Mouse (Mus musculus) adrenal gland, adult (tissue): ENCODE measurements around the gene Rpl37a.

Experiments used
- DNase-seq, 2 experiments: peaks; one replicate each; pipeline ENCODE4 v3.0.0; 2022 to 2023; ENCODE audit warnings: low spot score in 1 of 2; ENCODE audit not compliant: inconsistent age in 2 of 2

Rpl37a gene

DNA sequence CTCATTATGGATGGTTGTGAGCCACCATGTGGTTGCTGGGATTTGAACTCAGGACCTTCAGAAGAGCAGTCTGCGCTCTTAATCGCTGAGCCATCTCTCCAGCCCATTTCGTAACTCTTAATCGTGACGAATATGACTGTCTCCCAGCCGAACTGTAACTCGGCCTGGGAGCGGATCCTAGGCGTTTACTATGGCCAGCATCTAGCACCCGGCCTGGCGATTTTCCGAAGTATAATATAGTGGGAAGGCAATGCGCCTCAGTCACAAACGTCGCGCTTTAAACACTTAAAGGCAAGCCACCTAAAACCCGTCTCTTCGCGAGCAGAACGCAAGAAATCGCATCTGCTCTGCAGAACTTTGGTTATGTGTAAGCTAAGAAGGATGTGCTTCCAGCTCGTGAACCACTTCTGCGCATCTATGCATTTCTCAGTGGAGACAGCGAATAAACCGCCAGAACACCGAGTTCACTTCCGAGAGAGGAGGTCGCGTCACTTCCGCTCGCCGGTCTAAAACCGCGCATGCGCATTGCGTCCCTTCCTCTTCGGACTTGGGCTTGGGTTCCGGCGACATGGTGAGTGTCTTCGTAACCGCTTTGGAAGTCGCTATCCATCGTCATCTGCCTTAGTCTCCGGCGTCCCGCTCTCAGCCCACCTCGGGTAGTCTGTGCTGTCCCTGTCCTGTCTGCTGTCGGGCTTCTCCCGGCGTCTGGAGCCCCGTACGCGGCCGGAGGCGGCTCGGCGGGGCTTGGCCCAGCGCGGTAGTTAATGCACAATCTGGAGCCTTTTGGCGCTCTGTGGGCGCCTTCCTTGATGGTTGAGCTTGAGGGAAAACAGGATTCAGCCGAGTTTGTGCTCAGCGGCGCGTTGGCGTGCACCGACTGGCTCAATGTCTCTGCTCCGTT, at the start of gene Rpl37a:
TSS of gene Rpl37a (plus strand) at position 538 of the 901 bp plus-strand sequence.
- peak; percentile 96 to 99 for DNase-seq

DNA sequence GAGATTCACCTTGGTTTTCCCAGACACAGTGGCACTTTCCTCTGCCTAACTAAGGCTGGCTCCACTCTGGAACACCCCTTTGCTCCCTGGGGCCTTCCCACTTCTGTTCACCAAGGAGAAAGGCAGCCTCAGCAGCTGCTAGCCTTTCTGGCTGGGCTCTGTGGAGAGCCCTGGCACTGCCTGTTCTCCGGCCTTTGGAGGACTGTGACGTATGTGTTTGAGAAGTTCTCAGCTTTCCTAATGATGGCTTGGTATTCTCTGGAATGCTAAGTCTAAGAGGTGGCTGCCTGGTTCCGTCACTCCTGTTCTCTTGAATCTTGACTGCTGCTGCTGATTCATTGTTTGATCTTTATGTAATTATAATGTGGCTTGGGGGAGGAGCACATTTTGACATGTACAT, 38.0 kb upstream of the Rpl37a start:
- DNase-seq: no peak

DNA sequence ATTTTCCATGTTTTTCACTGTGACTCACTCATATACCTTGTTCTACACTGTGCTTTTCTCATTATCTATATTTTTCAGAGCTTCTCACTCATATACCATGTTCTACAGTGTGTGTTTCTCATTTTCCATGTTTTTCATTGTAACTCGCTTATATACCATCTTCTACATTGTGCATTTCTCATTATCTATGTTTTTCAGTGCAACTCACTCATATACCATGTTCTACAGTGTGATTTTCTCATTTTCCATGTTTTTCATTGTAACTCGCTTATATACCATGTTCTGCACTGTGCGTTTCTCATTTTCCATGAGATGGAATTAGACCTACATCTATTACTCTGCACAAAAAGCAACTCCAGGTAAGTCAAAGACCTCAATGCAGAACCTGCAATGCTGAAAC, 14.8 kb upstream of the Rpl37a start:
- no peak for DNase-seq

DNA sequence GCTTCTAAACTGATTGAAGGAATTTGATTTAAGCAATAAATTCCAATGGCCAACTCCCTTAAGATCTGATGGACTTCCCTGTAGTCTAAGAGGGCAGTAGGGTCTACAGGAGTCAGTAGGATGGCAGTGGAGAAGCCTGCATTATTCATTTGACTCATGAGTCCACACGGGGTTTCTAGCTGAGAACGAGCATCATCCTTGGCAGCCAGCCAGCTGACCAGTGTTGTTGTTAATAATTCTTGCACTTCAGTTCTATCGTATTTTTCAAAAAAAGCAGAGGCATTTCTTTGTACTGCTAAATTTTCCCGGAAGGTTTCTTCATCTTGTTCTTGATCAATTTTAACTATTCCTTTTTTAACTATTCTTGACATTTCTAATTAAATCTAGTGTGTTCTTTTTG, 12.4 kb upstream of the Rpl37a start:
- DNase-seq: peak in 1 of 2 experiments; percentile 58

- DNase-seq: no peak
Observed at GRCm38 (mm10) chr1:72700479-72700878, 10.6 kb upstream of the Rpl37a start, which contains the start of gene Ankar. Gene Ankar, minus strand, starts transcription at chr1:72700579.

DNA sequence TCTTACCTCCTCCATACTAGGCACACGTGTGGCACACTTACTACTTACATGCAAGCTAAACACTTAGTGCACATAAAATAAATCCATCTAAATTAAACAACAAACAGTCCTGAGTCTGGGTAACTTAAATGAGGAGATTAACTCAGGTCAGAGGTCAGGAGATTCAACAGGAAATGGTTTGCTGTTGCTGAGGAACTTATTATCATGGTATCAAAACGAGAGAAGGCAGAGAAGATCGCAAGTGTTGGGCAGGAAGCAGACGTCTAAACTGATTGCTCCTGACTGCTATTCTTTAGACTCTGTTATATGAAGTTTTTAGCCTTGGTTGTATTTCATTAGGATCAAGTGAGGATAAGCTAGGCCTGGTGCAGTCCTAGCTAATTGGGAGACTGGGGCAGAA, 3.6 kb upstream of the Rpl37a start:
- DNase-seq: no peak

- no peak for DNase-seq
Observed at GRCm38 (mm10) chr1:72711684-72712083, 594 bp downstream of the Rpl37a start.

- no peak for DNase-seq
Observed at GRCm38 (mm10) chr1:72714547-72714946, 3.5 kb downstream of the Rpl37a start.

GRCm38 (mm10) chr1:72715065-72715464, 4.0 kb downstream of the Rpl37a start:
- DNase-seq: no peak

GRCm38 (mm10) chr1:72715593-72716361, 4.7 kb downstream of the Rpl37a start:
- DNase-seq: no peak

GRCm38 (mm10) chr1:72716421-72716820, 5.3 kb downstream of the Rpl37a start:
- DNase-seq: peak in 1 of 2 experiments; percentile 16

- DNase-seq: peak; percentile 63 to 90
Observed at GRCm38 (mm10) chr1:72716926-72717325, 5.8 kb downstream of the Rpl37a start.

- peak in 1 of 2 experiments; percentile 20 for DNase-seq
Observed at GRCm38 (mm10) chr1:72717540-72717939, 6.5 kb downstream of the Rpl37a start.

DNA sequence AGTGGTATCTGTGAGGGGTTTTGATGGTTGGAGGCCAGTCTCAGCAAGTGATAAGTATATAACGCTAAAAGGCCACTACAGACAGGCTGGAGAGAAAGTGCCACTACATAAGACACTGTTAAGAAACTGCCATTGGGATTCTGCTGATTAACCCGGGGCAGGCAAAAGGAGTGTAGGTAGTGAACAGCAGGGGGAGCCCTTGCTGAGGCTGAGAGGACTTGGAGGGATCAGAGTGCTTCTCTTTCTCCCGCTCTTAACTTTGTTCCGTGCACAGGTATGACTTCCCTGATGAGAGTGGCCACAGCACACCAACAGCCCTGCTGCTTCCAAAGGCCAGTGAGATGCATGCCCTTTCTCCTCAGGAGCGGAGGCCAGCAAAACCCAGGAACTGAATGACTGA, 7.8 kb downstream of the Rpl37a start:
- DNase-seq: peak; percentile 51 to 87

- DNase-seq: no peak
Observed at GRCm38 (mm10) chr1:72720115-72720725, 9.1 kb downstream of the Rpl37a start.

- DNase-seq: no peak
Observed at GRCm38 (mm10) chr1:72722646-72723045, 11.6 kb downstream of the Rpl37a start.

DNA sequence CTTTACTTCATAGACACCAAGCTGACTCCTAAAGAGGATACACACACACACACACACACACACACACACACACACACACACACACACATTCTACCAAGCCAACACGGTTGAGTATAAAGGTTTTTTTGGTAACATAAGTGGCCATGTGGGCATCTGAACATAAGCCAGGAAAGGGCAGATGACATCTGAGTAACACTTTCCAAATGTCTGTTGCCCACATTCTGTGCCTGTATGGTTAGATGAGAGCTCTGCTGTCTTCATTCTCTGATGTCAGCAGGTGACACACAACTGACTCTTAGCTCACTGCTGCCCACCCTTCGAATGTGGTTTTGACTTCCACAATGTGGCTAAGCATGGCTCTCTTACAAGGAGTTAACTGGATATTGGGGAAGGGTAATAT, 13.3 kb downstream of the Rpl37a start:
- no peak for DNase-seq

GRCm38 (mm10) chr1:72725941-72726340, 14.9 kb downstream of the Rpl37a start:
- DNase-seq: no peak

- no peak for DNase-seq
Observed at GRCm38 (mm10) chr1:72728781-72729180, 17.7 kb downstream of the Rpl37a start.

DNA sequence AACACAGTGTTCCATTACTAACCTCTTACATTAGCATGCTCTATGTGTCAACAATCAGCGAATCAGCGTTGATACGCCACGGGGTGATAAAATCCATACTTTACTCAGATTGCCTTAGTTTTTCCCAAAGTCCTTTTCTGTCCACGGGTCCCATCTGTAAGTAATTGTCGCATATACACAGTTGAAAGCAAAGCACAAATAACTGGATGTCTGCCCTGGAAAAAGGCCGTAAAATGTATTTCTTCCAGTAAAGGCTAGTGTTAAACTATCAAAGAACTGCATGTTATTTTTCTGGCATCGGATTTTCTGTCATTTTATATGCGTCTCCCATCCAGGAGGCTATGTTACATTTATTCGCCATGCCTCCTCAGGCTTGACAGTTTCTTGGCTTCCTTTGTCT, 19.0 kb downstream of the Rpl37a start:
- no peak for DNase-seq

GRCm38 (mm10) chr1:72733191-72733691, 22.2 kb downstream of the Rpl37a start:
- DNase-seq: no peak
